Mouse (Mus musculus) right cerebral cortex, postnatal 10 days (tissue): ENCODE measurements around the gene Cyb5b.
A peak's percentile ranks its signal among the peaks of the same experiment; 100 is the strongest.
"Not testable (repeated sequence)": the region's sequence is repeated elsewhere in the genome, so short reads cannot be mapped to it uniquely, and the experiment has no call there.

ENCODE experiments used
- DNase-seq, 2 experiments: peaks; one replicate each; pipeline ENCODE4 v3.0.0; 2021; ENCODE audit warnings: low spot score in 2 of 2

Cyb5b gene

GRCm38 (mm10) chr8:107150404-107151157, at the start of gene Cyb5b:
Cyb5b (plus strand) TSS chr8:107150640.
- peak; percentile 97 for DNase-seq

- peak in 1 of 2 experiments; percentile 79 for DNase-seq
Measured at GRCm38 (mm10) chr8:107104547-107104946, 45.9 kb upstream of the Cyb5b start.

GRCm38 (mm10) chr8:107108089-107108488, 42.4 kb upstream of the Cyb5b start:
- DNase-seq = not testable (repeated sequence)

GRCm38 (mm10) chr8:107108978-107109720, 41.3 kb upstream of the Cyb5b start:
- no peak for DNase-seq

- DNase-seq = no peak
Measured at GRCm38 (mm10) chr8:107109816-107110435, 40.5 kb upstream of the Cyb5b start.

GRCm38 (mm10) chr8:107110629-107111330, 39.7 kb upstream of the Cyb5b start:
- no peak for DNase-seq

GRCm38 (mm10) chr8:107111340-107112105, 38.9 kb upstream of the Cyb5b start:
- no peak for DNase-seq

- no peak for DNase-seq
Measured at GRCm38 (mm10) chr8:107113209-107113608, 37.2 kb upstream of the Cyb5b start.

GRCm38 (mm10) chr8:107114150-107115007, 36.1 kb upstream of the Cyb5b start:
- no peak for DNase-seq

GRCm38 (mm10) chr8:107115008-107115320, 35.5 kb upstream of the Cyb5b start:
- no peak for DNase-seq

GRCm38 (mm10) chr8:107116023-107116422, 34.4 kb upstream of the Cyb5b start:
- DNase-seq = peak; percentile 84 to 88

- DNase-seq = no peak
Measured at GRCm38 (mm10) chr8:107117019-107117418, 33.4 kb upstream of the Cyb5b start.

- DNase-seq = no peak
Measured at GRCm38 (mm10) chr8:107118803-107119233, 31.6 kb upstream of the Cyb5b start.

GRCm38 (mm10) chr8:107119412-107119811, 31.0 kb upstream of the Cyb5b start:
- DNase-seq = no peak

GRCm38 (mm10) chr8:107120806-107121205, 29.6 kb upstream of the Cyb5b start:
- no peak for DNase-seq

GRCm38 (mm10) chr8:107121681-107122291, 28.7 kb upstream of the Cyb5b start:
- DNase-seq = no peak

- DNase-seq = no peak
Measured at GRCm38 (mm10) chr8:107123063-107123614, 27.3 kb upstream of the Cyb5b start.

- no peak for DNase-seq
Measured at GRCm38 (mm10) chr8:107124343-107124742, 26.1 kb upstream of the Cyb5b start.

- no peak for DNase-seq
Measured at GRCm38 (mm10) chr8:107129171-107130025, 21.0 kb upstream of the Cyb5b start.
